Mouse (Mus musculus) embryonic facial prominence, embryonic 14.5 days (tissue): ENCODE results near the gene Gucy2e. TPM values are rescaled to one million over a fixed set of nuclear protein-coding genes. Genes with fewer than 3 reads are reported as not detected.
A peak's percentile ranks its signal among the peaks of the same experiment; 100 is the strongest.

ENCODE experiments used
- ATAC-seq: fragments of 200-750 bp; cut with Nextera tagmentation; 2 replicates; pipeline ENCODE4 v1.8.0; 2017; ENCODE audit warnings: low read depth, moderate number of reproducible peaks, moderate TSS enrichment
- DNase-seq: peaks from one replicate; pipeline ENCODE4 v3.0.0-alpha.2; 2015; ENCODE audit warnings: low spot score
- H3K27ac ChIP-seq: fragments of 300-500 bp; sonication (generic); replicated peaks from 2 replicates; pipeline ENCODE4 v1.5.1; 2014; ENCODE audit warnings: low read depth, mild to moderate bottlenecking, low read length, moderate library complexity
- H3K27me3 ChIP-seq: fragments of 300-500 bp; sonication (generic); replicated peaks from 2 replicates; pipeline ENCODE4 v1.6.1; 2014; ENCODE audit warnings: low read length; ENCODE audit not compliant: control insufficient read depth, insufficient read depth
- H3K36me3 ChIP-seq: fragments of 300-500 bp; sonication (generic); 2 replicates; pipeline ENCODE4 v1.6.1; 2014; ENCODE audit warnings: low read length, mixed read lengths; ENCODE audit not compliant: control insufficient read depth, insufficient read depth
- H3K4me1 ChIP-seq: fragments of 300-500 bp; sonication (generic); 2 replicates; pipeline ENCODE4 v1.6.1; 2014; ENCODE audit warnings: antibody characterized with exemption, low read length; ENCODE audit not compliant: control insufficient read depth, insufficient read depth
- H3K4me2 ChIP-seq: fragments of 300-500 bp; sonication (generic); 2 replicates; pipeline ENCODE4 v1.6.1; 2014; ENCODE audit warnings: low read depth, mild to moderate bottlenecking, low read length, moderate library complexity, mixed read lengths
- H3K4me3 ChIP-seq: fragments of 300-500 bp; sonication (generic); 2 replicates; pipeline ENCODE4 v1.5.1; 2014; ENCODE audit warnings: low read depth, mild to moderate bottlenecking, low read length
- H3K9ac ChIP-seq: fragments of 300-500 bp; sonication (generic); 2 replicates; pipeline ENCODE4 v1.6.1; 2014; ENCODE audit warnings: low read depth, mild to moderate bottlenecking, low read length, moderate library complexity, mixed read lengths
- H3K9me3 ChIP-seq: fragments of 300-500 bp; sonication (generic); 2 replicates; pipeline ENCODE4 v1.6.1; 2016; ENCODE audit warnings: low read length; ENCODE audit not compliant: control insufficient read depth
- WGBS: fragments of 180-500 bp; shearing (Covaris S2); extraction: QIAGEN DNeasy Blood & Tissue Kit; methylation state at CpG from one replicate; pipeline ENCODE4 v1.1.7; 2014; 5-methylcytosine and 5-hydroxymethylcytosine counted together
- polyA plus RNA-seq: library from polyadenylated mRNA; unstranded; fragments of >200 nt; fragmentation: Nextera tagmentation; extraction: Ambion mirVana; gene quantifications from 2 replicates; pipeline ENCODE4 v1.2.1, GENCODE M21; 2014

Gucy2e gene
- polyA plus RNA-seq, 1 experiment from 2014 or later, result 0.15 TPM

GRCm38 (mm10) chr11:69199251-69199650 is 37.6 kb downstream of the Gucy2e start:
- Histone ChIP-seq H3K9ac (no peak overlapping the region), H3K4me2 (no peak overlapping the region), H3K9me3 (no peaks in the 10 kb centered on the region), H3K36me3 (no peaks in the 10 kb centered on the region), H3K27ac (no peak overlapping the region), H3K27me3 (peaks cover 33% of the 10 kb centered on the region), H3K4me3 (no peak overlapping the region), H3K4me1 (peaks cover 4% of the 10 kb centered on the region; the same call in 1 of the 2 replicates)
- no peak for ATAC-seq
- WGBS, result 80% methylated on average over 1 of the region's 1 CpGs
- no peak for DNase-seq

- Histone ChIP-seq H3K36me3 (no peaks in the 10 kb centered on the region), H3K9ac (peak within 1 kb of the TSS; percentile 45; the same call in 1 of the 2 replicates), H3K27me3 (peaks cover 33% of the 10 kb centered on the region), H3K4me2 (peak within 1 kb of the TSS; percentile 53), H3K27ac (no peak within 1 kb of the TSS), H3K4me3 (peak within 1 kb of the TSS; percentile 26), H3K9me3 (no peaks in the 10 kb centered on the region), H3K4me1 (peaks cover 4% of the 10 kb centered on the region; the same call in 1 of the 2 replicates)
- ATAC-seq (no peak), DNase-seq (no peak)
- WGBS, result 27% methylated on average over 6 of the region's 6 CpGs
Observed at GRCm38 (mm10) chr11:69197743-69198142, 39.1 kb downstream of the Gucy2e start, which contains the start of gene Alox8. Gene Alox8 (minus strand): TSS chr11:69197843.

GRCm38 (mm10) chr11:69197194-69197593 is 39.6 kb downstream of the Gucy2e start:
- Histone ChIP-seq H3K4me3 (peak overlapping the region; percentile 26), H3K9ac (peak overlapping the region; percentile 45; the same call in 1 of the 2 replicates), H3K27me3 (peaks cover 33% of the 10 kb centered on the region), H3K4me2 (peak overlapping the region; percentile 53), H3K36me3 (no peaks in the 10 kb centered on the region), H3K9me3 (no peaks in the 10 kb centered on the region), H3K27ac (no peak overlapping the region), H3K4me1 (peaks cover 4% of the 10 kb centered on the region; the same call in 1 of the 2 replicates)
- no peak for DNase-seq
- ATAC-seq, result no peak
- 2% methylated on average over 14 of the region's 14 CpGs for WGBS

- Histone ChIP-seq H3K4me3 (peak overlapping the region; percentile 26), H3K36me3 (no peaks in the 10 kb centered on the region), H3K9ac (peak overlapping the region; percentile 45; the same call in 1 of the 2 replicates), H3K9me3 (no peaks in the 10 kb centered on the region), H3K4me1 (peaks cover 4% of the 10 kb centered on the region; the same call in 1 of the 2 replicates), H3K27me3 (peaks cover 33% of the 10 kb centered on the region), H3K27ac (no peak overlapping the region), H3K4me2 (peak overlapping the region; percentile 53)
- DNase-seq, result peak; percentile 31
- no peak for ATAC-seq
- WGBS, result 4% methylated on average over 5 of the region's 5 CpGs
Observed at GRCm38 (mm10) chr11:69196766-69197165, 40.1 kb downstream of the Gucy2e start.

GRCm38 (mm10) chr11:69192840-69193239 is 44.0 kb downstream of the Gucy2e start:
- Histone ChIP-seq H3K27me3 (peaks cover 22% of the 10 kb centered on the region), H3K4me1 (peaks cover 4% of the 10 kb centered on the region; the same call in 1 of the 2 replicates), H3K27ac (no peak overlapping the region), H3K4me2 (no peak overlapping the region), H3K36me3 (no peaks in the 10 kb centered on the region), H3K9ac (no peak overlapping the region; the same call in 1 of the 2 replicates), H3K9me3 (no peaks in the 10 kb centered on the region), H3K4me3 (no peak overlapping the region)
- DNase-seq, result peak; percentile 60
- WGBS, result 2% methylated on average over 1 of the region's 1 CpGs
- no peak for ATAC-seq

GRCm38 (mm10) chr11:69185936-69186335 is 50.9 kb downstream of the Gucy2e start:
- no peaks in the 10 kb centered on the region for H3K9me3 ChIP-seq
- DNase-seq (no peak), ATAC-seq (no peak)
- H3K36me3 ChIP-seq, result no peaks in the 10 kb centered on the region
- no peak overlapping the region for H3K4me2 ChIP-seq
- no peaks in the 10 kb centered on the region for H3K4me1 ChIP-seq
- no peaks in the 10 kb centered on the region for H3K27me3 ChIP-seq
- 76% methylated on average over 6 of the region's 6 CpGs for WGBS
- H3K4me3 ChIP-seq, result no peak overlapping the region
- H3K9ac ChIP-seq, result no peak overlapping the region
- H3K27ac ChIP-seq, result no peak overlapping the region

GRCm38 (mm10) chr11:69185031-69185430 is 51.8 kb downstream of the Gucy2e start:
- H3K4me2 ChIP-seq, result no peak overlapping the region
- no peaks in the 10 kb centered on the region for H3K9me3 ChIP-seq
- H3K27me3 ChIP-seq, result no peaks in the 10 kb centered on the region
- H3K4me3 ChIP-seq, result no peak overlapping the region
- no peak overlapping the region for H3K27ac ChIP-seq
- H3K36me3 ChIP-seq, result no peaks in the 10 kb centered on the region
- H3K4me1 ChIP-seq, result no peaks in the 10 kb centered on the region
- no peak for ATAC-seq
- no peak overlapping the region for H3K9ac ChIP-seq
- 90% methylated on average over 5 of the region's 5 CpGs for WGBS
- no peak for DNase-seq

GRCm38 (mm10) chr11:69180120-69180519 is 56.7 kb downstream of the Gucy2e start:
- Histone ChIP-seq H3K4me2 (no peak overlapping the region), H3K36me3 (no peaks in the 10 kb centered on the region), H3K4me1 (no peaks in the 10 kb centered on the region), H3K4me3 (no peak overlapping the region), H3K9me3 (no peaks in the 10 kb centered on the region), H3K9ac (no peak overlapping the region), H3K27ac (no peak overlapping the region), H3K27me3 (no peaks in the 10 kb centered on the region)
- DNase-seq (no peak), ATAC-seq (no peak)
- 75% methylated on average over 4 of the region's 4 CpGs for WGBS

GRCm38 (mm10) chr11:69179512-69179911 is 57.3 kb downstream of the Gucy2e start:
- WGBS, result 56% methylated on average over 3 of the region's 3 CpGs
- Histone ChIP-seq H3K4me2 (no peak overlapping the region), H3K27ac (no peak overlapping the region), H3K27me3 (no peaks in the 10 kb centered on the region), H3K9ac (no peak overlapping the region), H3K4me1 (no peaks in the 10 kb centered on the region), H3K9me3 (no peaks in the 10 kb centered on the region), H3K4me3 (no peak overlapping the region), H3K36me3 (no peaks in the 10 kb centered on the region)
- DNase-seq (no peak), ATAC-seq (no peak)
